Mouse (Mus musculus) CD4-positive, CD25-positive, alpha-beta regulatory T cell, adult 9 weeks (primary cell): ENCODE results near the gene Ifi35. TPM values are rescaled to one million over a fixed set of nuclear protein-coding genes. Genes with fewer than 3 reads are reported as not detected.

ENCODE experiments used
- polyA plus RNA-seq: library from polyadenylated mRNA; unstranded; fragments of 100-300 nt; shearing (Covaris generic); gene quantifications from one replicate; pipeline ENCODE4 v1.2.1, GENCODE M21; 2017

Ifi35 gene
- polyA plus RNA-seq: 215 TPM

GRCm38 (mm10) chr11:101448274-101448746, at the start of gene Ifi35:
TSS of gene Ifi35 (plus strand) at chr11:101448407.

GRCm38 (mm10) chr11:101417101-101417855, 30.9 kb upstream of the Ifi35 start, which contains the start of gene Aarsd1:
TSS of gene Aarsd1 (minus strand) at chr11:101417615.

GRCm38 (mm10) chr11:101424105-101424851, 23.9 kb upstream of the Ifi35 start, which contains the start of gene Gm27029:
TSS of gene Gm27029 (minus strand) at chr11:101424796.

GRCm38 (mm10) chr11:101424925-101425813, 23.0 kb upstream of the Ifi35 start, which contains the start of the genes Rundc1 and Ptges3l:
TSS of gene Rundc1 (plus strand) at chr11:101425085.
TSS of gene Ptges3l (minus strand) at chr11:101425333.

GRCm38 (mm10) chr11:101442127-101442693, 6.0 kb upstream of the Ifi35 start, which contains the start of gene Rpl27:
TSS of gene Rpl27 (plus strand) at chr11:101442298.

GRCm38 (mm10) chr11:101464211-101465100, 16.2 kb downstream of the Ifi35 start, which contains the start of gene Rnd2:
TSS of gene Rnd2 (plus strand) at chr11:101464999.

GRCm38 (mm10) chr11:101465869-101466551, 17.8 kb downstream of the Ifi35 start, which contains the start of gene Vat1:
TSS of gene Vat1 (minus strand) at chr11:101466230.

Other genes starting within 250 kb of the Ifi35 start
- 98.0 TPM for gene Ezh1, start 221.9 kb upstream of the Ifi35 start, polyA plus RNA-seq
- gene Ramp2, start 202.4 kb upstream of the Ifi35 start, polyA plus RNA-seq: 0.36 TPM
- 178 TPM for gene Vps25, start 194.7 kb upstream of the Ifi35 start, polyA plus RNA-seq
- 6.2 TPM for gene Wnk4, start 187.8 kb upstream of the Ifi35 start, polyA plus RNA-seq
- 0.33 TPM for gene Cntd1, start 169.4 kb upstream of the Ifi35 start, polyA plus RNA-seq
- 134 TPM for gene Coa3, start 169.3 kb upstream of the Ifi35 start, polyA plus RNA-seq
- gene Becn1, start 146.1 kb upstream of the Ifi35 start, polyA plus RNA-seq: 232 TPM
- gene Psme3, start 132.2 kb upstream of the Ifi35 start, polyA plus RNA-seq: 93.7 TPM
- gene Aoc2, start 123.3 kb upstream of the Ifi35 start, polyA plus RNA-seq: 3.4 TPM
- not detected for gene Aoc3, start 117.8 kb upstream of the Ifi35 start, polyA plus RNA-seq
- not detected for gene G6pc, start 80.8 kb upstream of the Ifi35 start, polyA plus RNA-seq
- 51.8 TPM for gene Aarsd1, start 30.8 kb upstream of the Ifi35 start, polyA plus RNA-seq
- 2.4 TPM for gene Gm27029, start 23.6 kb upstream of the Ifi35 start, polyA plus RNA-seq
- gene Rundc1, start 23.3 kb upstream of the Ifi35 start, polyA plus RNA-seq: 7.5 TPM
- gene Ptges3l, start 23.1 kb upstream of the Ifi35 start, polyA plus RNA-seq: 0.94 TPM
- gene Rpl27, start 6.1 kb upstream of the Ifi35 start, polyA plus RNA-seq: 395 TPM
- not detected for gene Rnd2, start 16.6 kb downstream of the Ifi35 start, polyA plus RNA-seq
- gene Vat1, start 17.8 kb downstream of the Ifi35 start, polyA plus RNA-seq: 0.38 TPM
- gene Brca1, start 103.5 kb downstream of the Ifi35 start, polyA plus RNA-seq: 3.9 TPM
- 127 TPM for gene Nbr1, start 103.7 kb downstream of the Ifi35 start, polyA plus RNA-seq
- 11.4 TPM for gene Tmem106a, start 133.8 kb downstream of the Ifi35 start, polyA plus RNA-seq
- gene Gm11634, start 150.8 kb downstream of the Ifi35 start, polyA plus RNA-seq: not detected
- gene Rdm1, start 178.8 kb downstream of the Ifi35 start, polyA plus RNA-seq: 74.8 TPM
- gene Arl4d, start 217.1 kb downstream of the Ifi35 start, polyA plus RNA-seq: 2.1 TPM